Mouse (Mus musculus) urinary bladder, adult 2 months (tissue): ENCODE measurements around the gene Mllt11. TPM values are rescaled to one million over a fixed set of nuclear protein-coding genes. Genes with fewer than 3 reads are reported as not detected.

Experiments
- DNase-seq: peaks from one replicate; pipeline ENCODE4 v3.0.0; 2022; ENCODE audit warnings: low spot score
- polyA plus RNA-seq: library from polyadenylated mRNA; depleted of rRNA; stranded (reverse); fragments of >200 nt; gene quantifications from 2 replicates; pipeline ENCODE4 v1.2.3, GENCODE M21; 2012

The Mllt11 gene
- polyA plus RNA-seq, 1 experiment = 15.4 TPM

DNA sequence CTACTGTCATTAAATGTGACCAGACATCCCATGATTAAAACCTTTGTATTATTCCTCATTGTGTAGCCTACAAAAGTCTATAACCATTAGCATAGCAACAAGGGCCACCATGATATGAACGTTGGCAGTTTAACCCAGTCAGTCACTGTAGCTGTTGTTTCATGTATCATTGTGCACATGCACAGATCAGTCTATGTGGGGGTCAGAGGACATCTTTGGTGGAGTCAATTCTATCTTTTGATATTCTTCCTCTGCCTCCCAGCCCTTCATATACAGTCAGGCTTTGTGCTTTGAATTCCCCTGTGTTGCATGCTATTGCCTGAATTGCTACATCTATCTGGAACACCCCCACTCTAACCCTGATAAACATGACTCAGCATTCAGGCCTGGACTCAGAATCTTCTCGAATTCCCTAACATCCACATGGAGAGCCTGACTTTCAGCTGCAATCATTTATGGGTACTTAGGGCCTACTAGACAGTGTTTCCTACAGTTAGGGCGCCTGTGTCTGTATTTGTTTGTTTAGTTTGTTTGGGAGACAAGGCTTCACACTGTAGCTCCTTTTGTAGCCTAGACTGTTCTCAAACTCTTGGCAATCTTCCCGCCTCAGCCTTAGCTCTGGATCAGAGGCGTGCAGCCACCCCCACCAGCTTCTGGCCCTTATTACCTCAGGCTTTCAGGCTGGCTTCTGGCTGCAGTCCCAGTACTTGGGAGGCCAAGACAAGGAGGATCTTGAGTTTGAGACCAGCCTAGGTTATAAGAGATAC, 14.7 kb upstream of the Mllt11 start:
- no peak for DNase-seq

DNA sequence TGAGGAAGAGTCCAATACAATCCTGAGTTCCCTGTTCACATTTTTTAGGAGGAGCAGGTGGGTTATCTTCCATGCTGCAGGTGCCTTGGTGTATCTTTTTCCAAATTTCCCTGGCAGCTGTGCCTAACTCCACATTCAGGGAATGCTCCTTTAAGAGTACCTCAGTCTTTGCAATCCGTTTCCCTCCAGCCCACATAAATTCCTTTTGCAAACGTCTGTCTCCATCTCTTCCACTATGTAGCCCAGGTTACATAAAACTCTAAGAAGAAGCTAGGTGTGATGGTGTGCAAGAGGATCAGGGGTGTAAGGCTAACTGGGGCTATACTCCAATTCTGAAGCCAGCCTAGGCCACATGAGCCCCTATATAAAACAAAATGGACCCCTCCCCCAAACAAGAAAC, 11.1 kb upstream of the Mllt11 start:
- DNase-seq = no peak

DNA sequence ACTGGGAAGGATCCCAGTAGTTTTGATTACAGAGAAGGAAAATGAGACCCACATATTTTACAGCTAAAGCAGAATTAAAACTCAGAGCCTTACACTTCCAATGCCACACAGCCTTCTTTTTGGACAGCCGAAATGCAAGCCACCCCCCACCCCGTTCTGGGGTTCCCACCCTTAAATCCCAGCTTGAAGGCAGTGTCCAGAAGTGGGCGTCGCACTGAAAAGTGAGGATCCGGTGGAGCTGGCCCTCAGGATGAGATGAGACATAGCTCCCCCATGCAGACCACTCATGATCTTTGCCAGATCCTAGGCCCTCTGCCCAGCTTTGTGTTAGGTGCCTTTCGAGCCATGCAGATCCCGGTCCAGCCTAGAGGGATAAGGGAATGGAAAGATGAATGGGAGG, 9.5 kb upstream of the Mllt11 start, which contains the start of gene Gm128:
Gene Gm128 (minus strand): TSS at position 101 of the 400 bp plus-strand sequence.
- DNase-seq = no peak

DNA sequence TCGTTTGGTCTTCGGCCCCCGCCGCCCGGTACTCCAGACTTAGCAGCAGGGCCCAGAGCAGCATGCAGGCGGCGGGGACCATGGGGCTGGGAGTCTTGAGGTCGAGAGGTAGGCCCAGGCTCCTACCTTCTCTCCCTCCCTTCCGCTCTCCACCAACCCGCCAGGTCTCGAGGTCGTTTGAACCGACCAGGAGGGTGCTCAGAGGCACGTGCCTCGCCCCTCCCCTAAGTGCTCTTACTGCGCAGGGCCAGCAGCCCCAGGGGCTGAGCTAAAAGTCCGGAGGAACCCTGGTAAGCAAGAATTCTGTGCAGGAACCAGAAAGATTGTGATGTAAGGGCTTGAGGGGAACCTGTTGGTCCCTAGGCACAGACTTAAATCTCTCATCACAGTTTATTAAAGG, 8.9 kb upstream of the Mllt11 start:
- DNase-seq = no peak

DNA sequence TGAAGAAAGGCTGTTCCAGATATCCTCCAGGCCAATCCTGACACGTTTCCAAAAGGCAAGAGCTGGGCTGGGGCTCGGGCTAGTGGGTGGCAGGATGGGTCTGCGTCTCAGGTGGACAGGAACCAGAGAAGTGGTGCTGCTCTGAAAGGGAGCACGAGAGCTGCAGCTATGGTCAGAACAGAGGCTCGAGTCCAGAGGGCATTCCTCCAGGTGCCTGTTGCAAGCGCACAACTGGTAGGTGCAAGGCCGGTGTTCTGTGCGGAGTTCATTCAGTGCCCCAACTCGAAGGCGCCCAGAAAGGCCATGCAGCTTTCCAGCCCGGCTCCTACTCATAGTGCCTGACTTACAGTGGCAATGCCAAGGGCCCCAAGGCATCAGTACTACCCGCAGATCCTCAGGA, 8.0 kb upstream of the Mllt11 start:
- no peak for DNase-seq

DNA sequence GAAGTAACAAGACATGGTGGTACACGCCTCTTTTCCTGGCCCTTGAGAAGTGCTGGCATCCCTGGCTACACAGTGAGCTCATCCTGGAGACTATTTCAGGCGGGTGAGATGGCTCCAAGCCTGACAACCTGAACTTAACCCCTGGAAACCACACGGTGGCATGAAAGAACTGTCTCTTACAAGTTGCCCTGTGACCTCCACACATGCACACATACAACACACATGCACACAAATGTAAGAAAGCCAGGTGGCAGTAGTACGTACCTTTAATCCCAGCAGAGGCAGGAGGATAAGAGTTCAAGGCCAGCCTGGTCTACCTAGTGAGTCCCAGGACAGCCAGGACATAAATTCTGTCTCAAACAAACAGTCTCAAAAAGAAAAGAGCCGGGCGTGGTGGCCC, 7.1 kb upstream of the Mllt11 start:
- no peak for DNase-seq

DNA sequence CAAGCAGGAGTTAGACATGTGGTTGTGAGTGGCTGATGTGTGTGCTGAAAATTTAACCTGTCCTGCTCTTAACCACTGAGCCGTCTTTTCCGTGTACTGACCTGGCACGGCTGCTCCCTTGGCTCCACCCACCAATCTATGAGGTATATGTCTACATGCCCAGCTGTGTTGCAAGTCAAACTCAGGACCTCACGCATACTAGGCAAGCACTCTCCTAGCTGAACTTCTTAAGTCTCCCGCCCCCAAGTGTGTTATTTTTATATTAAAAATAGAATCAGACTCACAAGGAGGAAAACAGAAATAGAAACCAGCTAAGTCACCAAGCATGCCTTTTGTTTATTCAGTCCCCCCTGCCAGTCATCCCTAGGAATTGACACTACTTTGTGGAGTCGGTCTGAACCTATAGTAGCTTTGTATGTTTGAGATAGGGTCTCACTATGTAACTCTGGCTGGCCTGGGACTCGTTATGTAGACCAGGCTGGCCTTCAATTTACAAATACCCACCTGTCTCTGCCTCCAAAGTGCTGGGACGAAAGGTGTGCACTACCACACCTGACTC, 5.6 kb upstream of the Mllt11 start:
- DNase-seq = no peak

DNA sequence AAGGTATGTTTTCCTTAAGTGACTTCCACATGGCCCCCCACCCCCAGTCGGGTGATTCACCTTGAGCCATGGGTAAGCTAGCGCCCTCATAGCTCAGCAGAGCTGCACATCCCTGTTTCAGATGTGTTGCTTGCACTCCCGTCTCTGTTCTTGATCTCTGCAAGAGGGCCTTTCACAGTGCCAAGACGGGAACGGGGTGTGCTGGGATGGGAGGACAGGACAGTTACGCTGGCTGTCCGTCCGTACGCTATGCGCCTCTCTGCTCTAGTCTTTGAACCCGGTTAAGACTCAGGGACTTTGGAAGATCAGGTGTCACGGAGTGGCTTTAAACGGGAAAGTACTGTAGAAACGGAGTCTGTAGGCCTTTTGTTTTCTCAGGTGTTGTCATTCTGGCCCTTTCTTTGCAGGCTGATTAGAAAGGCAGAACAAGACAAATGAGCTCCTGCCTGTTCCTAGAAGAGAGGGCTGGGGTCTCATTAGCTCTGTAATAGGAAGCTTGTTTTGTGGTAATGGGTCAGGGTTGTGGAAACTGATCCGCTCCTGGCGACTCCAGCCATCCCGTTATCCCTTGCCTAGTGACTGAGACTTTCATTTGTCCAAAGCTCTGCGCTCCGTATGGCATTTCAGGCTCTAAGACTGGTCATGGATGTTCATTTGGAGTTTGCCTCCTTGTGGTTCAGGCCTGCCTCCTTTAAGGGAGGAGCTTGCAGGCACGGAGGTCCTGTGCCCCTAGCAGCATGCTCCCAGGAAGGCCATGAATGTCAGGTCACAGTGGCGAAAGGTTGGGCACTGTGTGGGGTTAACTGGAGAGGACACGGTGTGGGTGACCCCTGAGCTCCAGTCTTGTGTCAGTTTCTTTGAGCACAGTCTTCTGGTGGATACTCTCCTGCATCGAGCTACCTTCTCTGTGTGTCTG, 3.7 kb upstream of the Mllt11 start:
- no peak for DNase-seq

DNA sequence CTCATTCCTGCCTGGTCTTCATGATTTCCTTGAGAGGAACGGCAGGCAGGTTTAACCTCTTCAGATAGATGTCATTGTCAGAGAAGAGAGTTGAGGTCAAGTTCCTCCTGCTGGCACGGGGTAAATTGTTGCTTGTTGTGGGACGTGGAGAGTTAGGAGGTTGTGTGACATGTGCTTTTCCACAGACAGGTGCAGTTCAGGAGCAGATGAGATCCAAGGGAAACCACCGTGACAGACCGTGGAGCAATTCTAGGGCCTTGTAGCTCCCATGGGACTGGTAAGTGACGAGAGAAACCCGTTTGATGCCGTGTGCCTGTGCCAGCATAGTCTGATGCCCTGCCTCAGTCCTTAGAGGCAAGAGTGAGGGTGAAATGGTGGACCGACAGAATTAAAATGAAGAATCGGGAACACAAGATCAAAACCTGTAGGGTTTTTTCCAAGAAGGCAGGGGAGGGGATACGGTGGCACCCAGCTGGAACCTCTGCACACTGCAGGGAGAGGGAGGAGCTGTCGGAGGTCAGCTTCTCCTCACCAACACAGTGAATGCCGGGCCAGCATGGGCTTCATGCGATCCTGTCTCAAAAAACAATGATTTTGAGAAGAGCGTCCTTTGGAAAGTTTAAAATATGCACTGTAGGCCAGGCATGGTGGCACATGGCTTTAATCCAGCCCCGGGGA, 1.5 kb upstream of the Mllt11 start:
- DNase-seq = no peak

DNA sequence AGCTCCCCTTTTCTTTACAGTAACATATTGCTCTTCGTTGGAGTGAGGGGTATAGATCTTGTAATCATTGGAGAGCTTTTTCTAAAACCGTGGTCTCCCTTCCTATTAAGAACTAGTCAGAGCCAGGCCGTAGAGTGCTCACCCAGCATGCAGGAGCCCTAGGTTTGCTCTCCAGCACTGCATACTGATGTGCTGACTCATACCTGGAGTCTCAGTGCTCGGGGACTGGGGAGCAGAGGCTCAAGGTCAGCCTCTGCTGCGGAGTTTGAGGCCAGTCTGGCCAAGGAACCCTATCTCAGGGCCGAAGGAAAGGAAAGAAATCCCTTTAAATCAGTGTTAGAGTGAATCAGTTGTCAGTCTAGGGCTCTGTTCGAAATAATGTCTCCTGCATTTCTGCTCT, 800 bp upstream of the Mllt11 start:
- no peak for DNase-seq

DNA sequence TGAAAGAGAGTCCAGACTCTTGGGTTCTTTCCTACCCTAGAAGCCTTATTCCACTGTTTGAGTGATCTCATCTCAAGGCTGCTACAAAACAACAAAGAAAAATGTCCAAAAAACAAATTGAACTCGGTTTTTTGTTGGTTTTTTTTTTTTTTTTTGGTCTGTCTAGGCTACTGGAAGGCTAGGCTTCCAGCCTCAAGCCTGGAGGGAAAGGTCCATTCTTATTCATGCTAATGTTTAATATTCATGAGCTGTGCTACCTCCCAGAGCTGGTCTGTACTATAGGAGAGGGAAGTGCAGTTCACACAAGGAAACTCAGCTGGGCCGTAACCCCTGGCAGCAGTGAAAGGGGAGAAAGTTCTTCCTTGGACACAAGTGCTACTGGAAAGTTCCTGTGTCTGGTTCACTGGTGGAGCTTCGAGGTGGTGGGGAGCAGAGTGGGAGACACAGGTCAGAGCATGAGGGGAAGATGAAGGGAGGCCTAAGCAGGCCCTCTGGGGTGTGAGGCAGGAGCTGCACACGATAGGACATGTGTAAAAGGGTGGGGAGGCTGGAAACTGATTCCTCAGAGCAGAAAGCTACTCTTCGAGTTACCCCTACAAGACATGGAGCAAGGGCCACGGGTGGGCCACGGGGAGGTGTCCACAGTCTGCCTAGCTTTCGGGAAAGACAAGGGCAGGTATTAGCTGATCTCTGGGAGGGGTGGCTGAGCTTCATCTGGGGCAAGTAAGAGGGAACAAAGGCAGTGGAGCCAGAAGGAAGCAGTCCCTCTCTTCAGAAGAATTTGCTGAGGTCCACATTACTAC, 1.3 kb downstream of the Mllt11 start:
- DNase-seq = no peak

DNA sequence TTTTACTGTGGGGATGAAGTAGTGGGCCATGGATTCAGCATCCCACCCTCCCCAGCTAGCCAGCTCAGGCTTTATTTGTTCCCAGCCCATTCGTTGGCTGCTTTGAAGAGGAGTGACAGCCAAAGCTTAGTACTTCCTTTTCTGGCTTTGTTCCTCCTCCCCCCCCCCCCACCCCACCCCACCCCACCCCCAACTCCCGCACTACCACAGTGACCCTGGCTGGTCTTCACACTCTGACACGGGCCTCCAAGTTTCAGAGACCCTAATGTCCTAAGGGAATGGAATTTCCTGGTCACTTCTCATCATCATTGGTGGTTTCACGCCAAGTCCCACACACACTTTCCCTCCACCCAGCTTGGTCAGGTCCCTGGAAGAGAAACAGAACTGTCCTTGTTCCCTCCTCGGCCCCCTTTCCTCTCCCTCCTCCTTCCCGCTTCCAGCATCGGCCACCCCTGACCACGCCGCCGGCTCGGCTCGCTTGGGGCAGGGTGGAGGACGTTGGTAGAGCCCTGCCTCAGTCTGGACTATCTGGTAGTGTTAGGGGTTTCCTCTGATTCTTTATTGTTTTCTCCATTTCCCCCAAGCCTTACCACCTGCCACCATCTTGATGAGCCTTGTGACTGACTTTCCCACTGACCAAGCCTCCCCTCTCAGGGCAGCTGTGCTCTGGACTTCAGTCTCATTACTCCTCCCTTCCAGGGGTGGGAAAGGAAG, 2.0 kb downstream of the Mllt11 start:
- DNase-seq = no peak

DNA sequence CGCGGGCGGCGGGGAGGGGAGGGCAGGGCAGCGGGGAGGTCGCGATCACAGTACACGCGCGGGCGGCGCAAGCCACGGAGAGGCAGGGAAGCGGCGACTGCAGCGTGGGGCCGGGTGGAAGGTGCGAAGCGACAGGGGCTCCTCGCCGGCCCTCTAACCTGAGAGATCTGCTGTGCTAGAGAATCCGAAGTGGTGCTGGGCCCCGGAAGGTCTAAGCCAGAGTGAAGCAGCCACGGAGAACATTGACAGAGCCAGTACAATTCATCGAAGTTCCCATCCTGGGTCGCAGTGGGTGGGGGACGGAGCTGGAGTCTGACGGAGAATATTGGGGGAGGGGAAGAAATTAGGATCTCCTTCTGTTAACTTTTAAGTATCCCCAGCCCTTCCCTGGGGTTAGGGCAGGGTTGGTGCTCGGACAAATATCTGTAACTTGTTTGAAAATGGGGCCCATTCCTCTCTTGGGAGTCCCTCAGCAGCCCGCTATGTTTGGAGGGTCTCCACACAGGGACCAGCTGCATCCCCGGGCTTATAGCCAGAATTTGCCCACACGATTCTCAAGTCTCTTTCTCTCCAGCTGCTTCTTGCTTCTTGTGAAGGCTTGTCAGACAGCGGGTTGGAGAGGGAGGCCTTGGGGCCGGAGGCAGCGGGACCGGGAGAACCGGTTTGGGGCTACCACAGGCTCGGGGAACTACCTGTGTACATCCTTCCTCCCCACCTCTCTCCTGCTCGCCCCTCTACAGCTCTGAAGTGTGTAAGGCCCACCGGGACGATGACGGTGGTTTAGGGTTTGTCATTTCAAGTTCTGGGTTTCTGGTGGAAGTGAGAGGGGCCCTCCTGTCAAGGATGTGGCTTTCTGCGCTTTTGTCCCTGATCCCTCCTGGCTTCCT, 2.8 kb downstream of the Mllt11 start:
- DNase-seq = peak; percentile 60

DNA sequence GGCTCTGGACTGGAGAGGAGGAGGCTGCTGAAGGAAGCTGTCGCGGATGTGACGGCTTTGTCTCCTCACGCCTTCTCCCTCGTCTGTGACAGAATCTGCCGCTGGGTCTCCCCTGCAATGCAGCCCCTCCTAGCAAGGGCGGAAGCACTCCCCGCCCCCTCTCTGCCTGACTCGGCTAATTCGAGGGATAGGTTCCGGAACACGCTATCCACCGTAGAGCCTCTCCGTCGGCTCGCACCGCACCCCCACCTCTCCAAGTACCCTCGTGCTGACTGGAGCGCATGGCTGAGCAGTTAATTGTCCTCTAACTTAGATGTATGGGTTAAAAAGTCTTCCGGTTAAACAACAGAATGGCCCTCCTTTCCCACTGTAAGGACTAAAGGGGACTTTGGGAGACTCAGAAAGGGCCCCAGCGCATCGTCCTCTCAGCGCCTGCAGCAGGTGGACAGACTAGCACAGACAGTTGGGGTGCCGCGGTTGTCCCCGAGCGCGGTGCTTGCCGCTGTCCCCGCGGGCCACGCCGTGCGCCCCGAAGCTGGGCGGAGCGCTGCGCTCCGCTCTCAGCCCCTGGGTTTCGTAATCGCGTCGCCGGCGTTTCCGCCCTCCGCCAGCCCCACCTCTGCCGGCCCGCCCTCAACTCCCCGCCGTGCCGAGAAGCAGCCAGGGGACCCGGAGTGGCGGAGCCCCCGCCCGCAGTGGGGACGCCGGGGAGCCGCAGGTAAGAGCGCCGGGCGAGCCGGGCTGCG, 3.6 kb downstream of the Mllt11 start, which contains the start of gene Cdc42se1:
Gene Cdc42se1 (plus strand): TSS at position 585 of the 746 bp plus-strand sequence.
- DNase-seq = peak; percentile 85

DNA sequence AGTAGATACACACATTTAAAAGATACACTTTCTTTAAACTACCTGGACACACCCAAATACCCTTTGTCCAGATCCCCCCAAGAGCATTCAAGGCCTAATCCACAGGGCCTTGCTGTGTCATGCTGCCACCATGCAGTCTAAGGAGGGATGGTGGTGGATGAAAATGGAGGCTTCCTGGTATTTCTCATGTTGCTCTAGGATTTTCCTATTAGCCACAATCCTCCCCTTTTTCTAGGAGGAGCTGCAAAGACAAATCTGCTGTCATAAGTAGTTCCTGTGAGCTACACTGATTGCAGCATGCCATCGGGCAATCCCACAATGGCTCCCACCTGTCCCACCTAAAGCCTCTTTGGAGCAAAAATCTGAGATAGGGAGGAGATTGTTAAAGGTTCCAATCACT, 4.8 kb downstream of the Mllt11 start:
- DNase-seq = no peak

DNA sequence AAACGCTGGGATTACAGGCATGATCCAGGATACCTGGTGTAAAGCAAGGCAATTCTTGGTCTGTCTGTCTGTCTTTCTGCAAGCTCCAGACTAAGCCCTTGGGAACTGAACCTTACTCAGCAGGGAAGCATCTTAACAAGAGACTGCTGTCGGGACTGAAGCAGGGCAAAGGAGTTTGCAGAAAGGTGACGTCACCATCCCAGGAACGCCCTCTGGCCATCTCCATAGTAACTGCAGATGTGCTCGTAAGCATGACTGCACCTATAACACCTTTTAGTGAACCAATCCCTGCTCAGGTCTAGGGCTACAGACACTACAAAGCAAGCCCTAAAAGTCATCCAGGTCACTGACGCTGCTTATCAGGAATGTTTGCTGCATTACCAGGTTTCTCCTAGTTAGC, 7.7 kb downstream of the Mllt11 start:
- no peak for DNase-seq

DNA sequence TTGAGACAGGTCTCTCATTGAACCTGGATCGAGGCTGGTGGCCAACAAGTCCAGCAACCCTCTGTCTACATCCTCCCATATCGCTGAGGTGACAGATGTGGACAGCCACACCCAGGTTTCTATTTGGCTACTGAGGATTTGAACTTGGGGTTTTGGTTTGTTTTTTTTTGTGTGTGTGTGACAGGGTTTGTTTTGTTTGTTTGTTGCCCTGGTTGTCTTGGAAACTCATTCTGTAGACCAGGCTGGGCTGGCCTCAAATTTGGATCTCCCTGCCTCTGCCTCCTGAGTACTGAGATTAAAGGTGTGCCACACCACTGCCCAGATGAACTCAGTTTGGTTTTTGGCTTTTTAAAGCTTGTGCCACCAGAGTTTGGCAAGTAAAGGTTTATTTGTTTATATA, 8.9 kb downstream of the Mllt11 start:
- no peak for DNase-seq

DNA sequence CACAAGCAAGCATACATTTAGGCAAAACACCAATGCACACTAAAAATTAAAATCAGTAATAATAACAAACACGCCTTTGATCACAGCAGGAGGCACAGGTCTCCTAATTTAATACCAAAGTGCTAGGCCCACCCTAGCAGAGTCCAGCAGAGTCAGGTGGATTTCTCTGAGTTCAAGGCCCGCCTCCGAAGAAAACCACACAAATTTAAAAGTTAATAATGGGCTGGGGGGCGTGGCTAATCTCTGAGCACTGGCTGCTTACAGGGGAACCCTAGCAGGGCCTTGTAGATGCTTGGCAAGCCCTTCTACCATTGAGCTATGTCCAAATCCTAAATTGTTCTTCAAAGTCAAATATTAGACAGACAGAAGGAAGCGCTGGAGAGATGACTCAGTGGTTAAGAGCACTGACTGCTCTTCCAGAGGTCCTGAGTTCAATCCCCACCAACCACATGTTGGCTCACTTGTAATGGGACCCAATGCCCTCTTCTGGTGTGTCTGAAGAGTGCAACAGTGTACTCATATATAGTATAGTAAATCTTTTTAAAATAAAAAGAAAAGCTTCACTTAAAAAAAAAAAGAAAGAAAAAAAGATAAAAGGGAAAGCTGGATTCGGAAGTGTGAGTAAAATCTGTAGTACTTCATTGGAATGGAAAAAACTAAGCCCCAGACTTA, 13.4 kb downstream of the Mllt11 start:
- no peak for DNase-seq
